Mouse (Mus musculus) ES-Bruce4 (cell line): Measurements from ENCODE around the gene Ryr1. TPM values are rescaled to one million over a fixed set of nuclear protein-coding genes. Genes with fewer than 3 reads are reported as not detected.
A peak's percentile ranks its signal among the peaks of the same experiment; 100 is the strongest.

ENCODE experiments used
- H3K27ac ChIP-seq: 2 replicates; pipeline ENCODE4 v1.5.1; 2012; ENCODE audit warnings: low read length, inconsistent platforms; ENCODE audit not compliant: insufficient read depth
- H3K27me3 ChIP-seq: 2 replicates; pipeline ENCODE4 v1.6.1; 2012; ENCODE audit warnings: mild to moderate bottlenecking, low read length, inconsistent platforms; ENCODE audit not compliant: control insufficient read depth, poor library complexity, insufficient read depth, severe bottlenecking
- H3K36me3 ChIP-seq: 2 replicates; pipeline ENCODE4 v1.6.1; 2012; ENCODE audit warnings: inconsistent platforms, mild to moderate bottlenecking, low read length, moderate library complexity; ENCODE audit not compliant: control insufficient read depth, poor library complexity, insufficient read depth, severe bottlenecking
- H3K4me1 ChIP-seq: one replicate; pipeline ENCODE4 v1.8.1; 2011; ENCODE audit warnings: low read length; ENCODE audit not compliant: control insufficient read depth, insufficient read depth
- H3K4me3 ChIP-seq: 2 replicates; pipeline ENCODE4 v1.5.1; 2011; ENCODE audit warnings: low read depth, mild to moderate bottlenecking, low read length
- H3K9ac ChIP-seq: 2 replicates; pipeline ENCODE4 v1.6.1; 2012; ENCODE audit warnings: low read depth, mild to moderate bottlenecking, inconsistent platforms; ENCODE audit not compliant: poor library complexity, severe bottlenecking
- H3K9me3 ChIP-seq: replicated peaks from 2 replicates; pipeline ENCODE4 v1.6.1; 2012; ENCODE audit warnings: mild to moderate bottlenecking, low read length, inconsistent platforms; ENCODE audit not compliant: control insufficient read depth, poor library complexity, insufficient read depth, severe bottlenecking
- CTCF ChIP-seq: IDR thresholded peaks from one replicate; pipeline ENCODE4 v1.8.1; 2011; ENCODE audit warnings: low read depth, low read length
- EP300 ChIP-seq: IDR thresholded peaks from 2 replicates; pipeline ENCODE4 v1.6.1; 2011; ENCODE audit warnings: low read depth, low read length; ENCODE audit not compliant: insufficient read depth
- POLR2A ChIP-seq: IDR thresholded peaks from one replicate; pipeline ENCODE4 v1.8.1; 2011; ENCODE audit warnings: low read length; ENCODE audit not compliant: insufficient read depth
- polyA plus RNA-seq: library from polyadenylated mRNA; stranded (reverse); fragments of >200 nt; gene quantifications from 2 replicates; pipeline ENCODE4 v1.2.4, GENCODE M21; 2011; ENCODE audit warnings: low read depth; ENCODE audit not compliant: missing spikeins, insufficient read depth, insufficient read length

Ryr1 gene
- polyA plus RNA-seq, 1 experiment: 10.3 TPM

GRCm38 (mm10) chr7:29169231-29170065 lies 44.5 kb upstream of the Ryr1 start:
- Histone ChIP-seq H3K27me3 (no peaks in the 10 kb centered on the region), H3K36me3 (no peaks in the 10 kb centered on the region; the same call in 1 of the 2 replicates), H3K9ac (peak overlapping the region; percentile 76), H3K9me3 (no peaks in the 10 kb centered on the region), H3K4me1 (peaks cover 2% of the 10 kb centered on the region), H3K27ac (0 out of 2 replicates have a peak overlapping the region, but pooled peaks have one; percentile 43), H3K4me3 (peak overlapping the region; percentile 69)
- no peak for TF ChIP-seq EP300

DNA sequence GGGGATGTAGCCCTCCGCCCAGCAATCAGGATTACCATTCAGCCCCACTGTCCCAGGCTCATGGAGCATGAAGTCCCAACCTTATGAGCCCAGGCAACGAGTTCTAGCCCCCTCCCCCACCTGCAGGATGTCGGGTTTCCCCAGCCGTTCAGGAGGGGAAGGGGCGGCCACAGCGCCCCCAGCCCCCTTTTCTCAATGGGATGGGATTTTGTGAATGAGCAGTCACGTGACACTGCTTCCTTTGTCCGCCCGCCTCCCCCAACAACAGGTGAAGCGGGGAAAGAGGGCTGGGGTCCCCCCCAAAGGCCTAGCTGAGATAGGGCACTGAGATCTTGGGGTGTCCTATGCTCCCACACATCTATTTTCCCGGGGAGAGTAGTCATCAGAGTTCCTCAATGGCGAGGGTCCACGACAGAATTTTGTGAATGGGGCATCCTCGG lies 43.8 kb upstream of the Ryr1 start:
- peaks cover 2% of the 10 kb centered on the region for H3K4me1 ChIP-seq
- peak overlapping the region; percentile 76 for H3K9ac ChIP-seq
- TF ChIP-seq EP300 (no peak), CTCF (no peak), POLR2A (no peak)
- no peaks in the 10 kb centered on the region for H3K36me3 ChIP-seq
- H3K9me3 ChIP-seq: no peaks in the 10 kb centered on the region
- H3K4me3 ChIP-seq: peak overlapping the region; percentile 69
- H3K27me3 ChIP-seq: no peaks in the 10 kb centered on the region
- H3K27ac ChIP-seq: no peak overlapping the region

- Histone ChIP-seq H3K27me3 (no peaks in the 10 kb centered on the region), H3K4me1 (peaks cover 2% of the 10 kb centered on the region), H3K27ac (peak overlapping the region; percentile 46; the same call in 1 of the 2 replicates), H3K4me3 (peak overlapping the region; percentile 69), H3K9me3 (no peaks in the 10 kb centered on the region), H3K9ac (peak overlapping the region; percentile 76), H3K36me3 (no peaks in the 10 kb centered on the region)
- TF ChIP-seq CTCF: no peak
- no peak for TF ChIP-seq EP300
- TF ChIP-seq POLR2A: no peak
Measured at GRCm38 (mm10) chr7:29168121-29168695, 43.2 kb upstream of the Ryr1 start.

DNA sequence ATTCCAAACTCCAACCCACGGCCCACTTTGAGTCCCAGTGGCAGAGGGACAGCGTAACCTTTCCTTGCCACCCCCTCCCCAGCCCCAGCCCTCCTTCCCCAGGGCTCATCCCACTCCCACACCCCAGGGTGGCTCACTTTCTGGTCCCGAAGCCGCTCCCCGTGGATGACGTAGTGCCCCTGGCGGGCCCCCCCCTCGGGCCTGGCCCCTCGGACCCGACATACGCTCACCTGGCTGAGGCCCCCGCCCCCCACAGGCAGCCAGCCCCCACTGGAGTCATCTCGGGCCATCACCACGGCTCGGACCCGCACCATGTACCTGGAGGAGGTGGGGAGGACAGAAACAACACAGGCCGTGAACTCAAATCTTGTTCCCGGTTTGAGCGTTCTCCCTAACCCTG lies 42.7 kb upstream of the Ryr1 start:
- H3K36me3 ChIP-seq: no peaks in the 10 kb centered on the region
- H3K27ac ChIP-seq: no peak overlapping the region
- H3K9me3 ChIP-seq: no peaks in the 10 kb centered on the region
- TF ChIP-seq POLR2A (no peak), EP300 (no peak), CTCF (no peak)
- peaks cover 2% of the 10 kb centered on the region for H3K4me1 ChIP-seq
- no peaks in the 10 kb centered on the region for H3K27me3 ChIP-seq
- H3K9ac ChIP-seq: peak overlapping the region; percentile 20; the same call in 1 of the 2 replicates
- H3K4me3 ChIP-seq: peak overlapping the region; percentile 69

DNA sequence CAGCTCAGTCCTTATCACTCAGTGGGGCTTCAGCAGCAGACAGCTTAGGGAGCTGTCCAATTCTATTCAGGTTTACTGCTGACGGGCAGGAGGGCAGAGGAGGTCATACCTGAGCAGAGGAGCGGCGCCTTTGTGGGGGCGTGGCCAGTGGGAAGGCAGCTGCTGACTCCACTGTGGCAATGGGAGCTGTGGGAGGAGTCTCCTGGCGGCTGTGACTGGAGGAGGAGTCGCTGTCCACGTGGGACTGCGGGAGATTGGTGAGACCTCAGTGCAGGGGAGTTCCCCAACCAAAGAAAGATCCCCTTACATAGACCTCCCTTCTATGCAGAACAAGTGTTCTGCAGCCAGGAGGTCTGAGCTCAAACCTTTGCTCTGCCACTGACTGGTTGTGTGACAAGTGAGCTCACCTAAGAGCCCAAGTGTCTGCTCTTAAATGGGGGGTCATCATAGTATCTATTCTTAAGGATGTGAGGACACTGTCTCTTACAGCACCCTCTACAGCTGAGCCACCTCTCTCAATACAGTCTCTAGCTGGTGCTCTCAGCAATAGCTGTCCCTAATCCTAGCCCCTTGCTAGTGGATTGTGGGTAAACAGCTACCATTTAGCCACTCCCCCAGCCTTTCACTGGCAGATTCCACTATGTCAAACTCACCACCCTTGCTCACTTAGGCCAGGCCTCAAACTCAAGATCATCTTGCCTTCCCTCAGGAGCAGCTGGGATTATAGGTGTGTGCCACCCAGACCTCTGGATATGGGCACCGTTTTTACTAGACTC lies 38.0 kb upstream of the Ryr1 start:
- H3K27ac ChIP-seq: peak overlapping the region; percentile 8; the same call in 1 of the 2 replicates
- no peak overlapping the region for H3K9ac ChIP-seq
- no peaks in the 10 kb centered on the region for H3K36me3 ChIP-seq
- H3K4me1 ChIP-seq: peaks cover 5% of the 10 kb centered on the region
- H3K4me3 ChIP-seq: no peak overlapping the region
- H3K27me3 ChIP-seq: no peaks in the 10 kb centered on the region
- TF ChIP-seq EP300: no peak
- no peak for TF ChIP-seq CTCF
- no peak for TF ChIP-seq POLR2A
- no peaks in the 10 kb centered on the region for H3K9me3 ChIP-seq

DNA sequence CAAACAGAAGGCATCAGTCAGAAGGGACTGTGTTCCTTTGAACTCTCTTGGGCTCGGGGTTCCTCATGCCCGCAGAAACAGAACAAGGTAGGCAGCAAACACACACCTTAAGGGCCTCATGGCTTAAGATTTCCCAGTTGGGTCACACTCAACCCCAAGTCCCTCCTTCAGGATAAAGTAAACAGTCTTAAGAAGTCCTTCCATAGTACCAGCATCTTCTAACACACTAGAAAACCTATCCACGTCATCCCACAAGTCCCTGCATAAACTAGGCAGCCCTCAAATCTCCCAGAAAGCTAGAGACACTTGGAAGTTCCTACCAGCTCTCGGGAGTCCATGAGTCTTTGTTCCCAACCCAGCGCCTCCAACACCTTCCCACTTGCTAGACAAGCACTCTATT lies 37.3 kb upstream of the Ryr1 start:
- no peaks in the 10 kb centered on the region for H3K9me3 ChIP-seq
- H3K9ac ChIP-seq: no peak overlapping the region
- no peaks in the 10 kb centered on the region for H3K27me3 ChIP-seq
- H3K4me3 ChIP-seq: no peak overlapping the region
- H3K27ac ChIP-seq: no peak overlapping the region
- peaks cover 4% of the 10 kb centered on the region for H3K4me1 ChIP-seq
- H3K36me3 ChIP-seq: no peaks in the 10 kb centered on the region
- TF ChIP-seq EP300 (no peak), CTCF (no peak), POLR2A (no peak)
